Mouse (Mus musculus) small intestine, adult 2 months (tissue): Measurements from ENCODE around the gene Map1s. TPM values are rescaled to one million over a fixed set of nuclear protein-coding genes. Genes with fewer than 3 reads are reported as not detected.

ENCODE experiments used
- H3K27ac ChIP-seq: fragments of 200-500 bp; 2 replicates; pipeline ENCODE4 v1.5.1; 2012; ENCODE audit warnings: low read depth, low read length, control low read depth, inconsistent platforms; ENCODE audit not compliant: insufficient read depth
- H3K27me3 ChIP-seq: fragments of 200-500 bp; 2 replicates; pipeline ENCODE4 v1.6.1; 2012; ENCODE audit warnings: mild to moderate bottlenecking, moderate library complexity, low read length, inconsistent platforms; ENCODE audit not compliant: control insufficient read depth, insufficient read depth
- H3K36me3 ChIP-seq: fragments of 200-500 bp; 2 replicates; pipeline ENCODE4 v1.6.1; 2012; ENCODE audit warnings: mild to moderate bottlenecking, low read length, control low read depth, inconsistent platforms; ENCODE audit not compliant: control insufficient read depth, insufficient read depth
- H3K4me1 ChIP-seq: fragments of 200-500 bp; 2 replicates; pipeline ENCODE4 v1.6.1; 2012; ENCODE audit warnings: low read length, inconsistent platforms, mixed read lengths; ENCODE audit not compliant: control insufficient read depth, insufficient read depth, insufficient read length
- H3K4me3 ChIP-seq: fragments of 200-500 bp; 2 replicates; pipeline ENCODE4 v1.5.1; 2012; ENCODE audit warnings: low read depth, mild to moderate bottlenecking, control low read depth, inconsistent platforms, low read length, moderate library complexity
- CTCF ChIP-seq: fragments of 200-500 bp; IDR thresholded peaks from 2 replicates; pipeline ENCODE4 v1.5.1; 2012; ENCODE audit warnings: low read depth, mild to moderate bottlenecking, control low read depth, inconsistent platforms, low read length, moderate library complexity, mixed read lengths; ENCODE audit not compliant: insufficient replicate concordance, insufficient read length; ENCODE audit errors: extremely low read depth
- POLR2A ChIP-seq: fragments of 200-500 bp; IDR thresholded peaks from 2 replicates; pipeline ENCODE4 v1.6.1; 2012; ENCODE audit warnings: low read depth, mild to moderate bottlenecking, control low read depth, inconsistent platforms, low read length, moderate library complexity
- WGBS: fragments of 180-500 bp; shearing (Covaris S2); methylation state at CpG from one replicate; pipeline ENCODE4 v1.1.7; 2018; 5-methylcytosine and 5-hydroxymethylcytosine counted together
- polyA plus RNA-seq: library from polyadenylated mRNA; depleted of rRNA; stranded (reverse); fragments of >200 nt; gene quantifications from 2 replicates; pipeline ENCODE4 v1.2.3, GENCODE M21; 2012

The Map1s gene
- polyA plus RNA-seq, 1 experiment, result 32.9 TPM

- Histone ChIP-seq H3K4me1 (no peaks in the 10 kb centered on the region), H3K27me3 (no peaks in the 10 kb centered on the region), H3K4me3 (no peak overlapping the region), H3K27ac (no peak overlapping the region), H3K36me3 (no peaks in the 10 kb centered on the region)
- TF ChIP-seq POLR2A (no peak), CTCF (no peak)
- WGBS, result 90% methylated on average over 11 of the region's 11 CpGs
Observed at GRCm38 (mm10) chr8:70931731-70932130, 26.0 kb downstream of the Map1s start.

- no peaks in the 10 kb centered on the region for H3K27me3 ChIP-seq
- 60% methylated on average over 4 of the region's 4 CpGs for WGBS
- TF ChIP-seq POLR2A (no peak), CTCF (no peak)
- H3K27ac ChIP-seq, result no peak overlapping the region
- no peaks in the 10 kb centered on the region for H3K36me3 ChIP-seq
- H3K4me3 ChIP-seq, result no peak overlapping the region
- H3K4me1 ChIP-seq, result no peaks in the 10 kb centered on the region
Observed at GRCm38 (mm10) chr8:70933036-70933435, 27.3 kb downstream of the Map1s start.

GRCm38 (mm10) chr8:70934786-70935185 lies 29.1 kb downstream of the Map1s start:
- TF ChIP-seq POLR2A, result no peak
- no peak for TF ChIP-seq CTCF
- H3K27me3 ChIP-seq, result no peaks in the 10 kb centered on the region
- no peak overlapping the region for H3K27ac ChIP-seq
- no peaks in the 10 kb centered on the region for H3K36me3 ChIP-seq
- 48% methylated on average over 7 of the region's 7 CpGs for WGBS
- H3K4me3 ChIP-seq, result no peak overlapping the region
- no peaks in the 10 kb centered on the region for H3K4me1 ChIP-seq

DNA sequence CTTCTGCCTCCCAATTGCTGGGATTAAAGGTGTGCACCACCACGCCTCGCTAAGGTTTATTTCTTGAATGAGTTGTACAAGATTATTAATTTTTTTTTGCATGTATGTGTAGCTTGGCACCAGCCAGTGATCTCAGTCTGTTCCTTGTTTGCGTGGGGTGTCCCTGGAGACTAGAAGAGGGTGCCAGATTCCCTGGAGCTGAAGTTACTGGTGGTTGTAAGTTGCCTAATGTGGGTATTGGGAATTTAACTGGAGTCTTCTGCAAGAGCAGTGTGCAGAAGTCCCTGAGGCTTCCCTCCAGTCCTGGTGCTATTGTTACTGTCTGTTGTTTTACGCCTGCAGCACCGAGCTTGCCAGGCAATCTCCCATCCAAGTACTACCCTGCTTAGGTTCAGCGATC lies 31.5 kb downstream of the Map1s start:
- H3K36me3 ChIP-seq, result no peaks in the 10 kb centered on the region
- WGBS, result 82% methylated on average over 6 of the region's 6 CpGs
- no peak overlapping the region for H3K4me3 ChIP-seq
- TF ChIP-seq CTCF, result no peak
- no peak for TF ChIP-seq POLR2A
- no peak overlapping the region for H3K27ac ChIP-seq
- no peaks in the 10 kb centered on the region for H3K27me3 ChIP-seq
- H3K4me1 ChIP-seq, result no peaks in the 10 kb centered on the region

- Histone ChIP-seq H3K27me3 (no peaks in the 10 kb centered on the region), H3K4me3 (no peak overlapping the region), H3K27ac (no peak overlapping the region), H3K4me1 (no peaks in the 10 kb centered on the region), H3K36me3 (no peaks in the 10 kb centered on the region)
- TF ChIP-seq CTCF, result no peak
- no peak for TF ChIP-seq POLR2A
- WGBS, result 49% methylated on average over 2 of the region's 2 CpGs
Observed at GRCm38 (mm10) chr8:70941478-70941877, 35.7 kb downstream of the Map1s start.

- TF ChIP-seq CTCF, result no peak
- no peak for TF ChIP-seq POLR2A
- whole genome bisulfite sequencing, result 23% methylated on average over 1 of the region's 1 CpGs
Observed at GRCm38 (mm10) chr8:70943187-70943586, 37.5 kb downstream of the Map1s start.

GRCm38 (mm10) chr8:70949847-70950246 lies 44.1 kb downstream of the Map1s start:
- Histone ChIP-seq H3K4me1 (no peaks in the 10 kb centered on the region), H3K27me3 (no peaks in the 10 kb centered on the region; the same call in 1 of the 2 replicates), H3K4me3 (no peak overlapping the region), H3K27ac (no peak overlapping the region), H3K36me3 (no peaks in the 10 kb centered on the region)
- WGBS, result 48% methylated on average over 1 of the region's 1 CpGs
- no peak for TF ChIP-seq CTCF
- no peak for TF ChIP-seq POLR2A

More at GRCm38 (mm10) chr8:70943187-70943586, 37.5 kb downstream of the Map1s start:
- H3K27ac ChIP-seq, result no peak overlapping the region
- no peaks in the 10 kb centered on the region for H3K36me3 ChIP-seq
- no peaks in the 10 kb centered on the region; the same call in 1 of the 2 replicates for H3K27me3 ChIP-seq
- H3K4me1 ChIP-seq, result no peaks in the 10 kb centered on the region
- H3K4me3 ChIP-seq, result no peak overlapping the region
